Mouse (Mus musculus): ENCODE results near the gene Kng1.

DNA sequence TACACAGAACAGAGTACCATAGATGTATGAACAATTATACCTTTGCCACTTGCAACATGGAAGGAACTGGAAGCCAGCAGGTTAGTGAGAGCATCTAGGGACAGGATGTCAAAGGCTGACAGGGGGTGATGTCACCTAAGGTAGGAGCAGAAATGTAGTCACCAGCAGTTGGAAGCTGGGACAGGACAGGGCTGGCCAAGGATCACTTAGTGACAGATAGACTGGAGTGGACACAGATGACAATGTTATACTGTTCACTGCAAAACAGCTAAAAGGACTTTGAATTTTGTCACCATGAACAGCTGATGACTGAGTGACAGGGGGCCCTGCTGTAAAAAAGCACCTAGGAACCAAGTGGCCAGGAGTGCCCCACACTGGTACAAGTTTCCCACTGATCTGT is 31.1 kb upstream of the Kng1 start:
- TF ChIP-seq MAFK (IDR thresholded peaks at IDR 0.05; ENCODE audit: insufficient read depth, low read depth, low read length) = no peak
- no peak for TF ChIP-seq ZNF384 (IDR thresholded peaks at IDR 0.05; ENCODE audit: low read depth, low read length)
- no peak for TF ChIP-seq ZC3H11A (IDR thresholded peaks at IDR 0.05; ENCODE audit: borderline replicate concordance, low read depth, low read length)
- no peak for TF ChIP-seq HCFC1 (IDR thresholded peaks at IDR 0.05; ENCODE audit: borderline replicate concordance, insufficient read depth, low read length)
- TF ChIP-seq CHD2 (IDR thresholded peaks at IDR 0.05; ENCODE audit: low read depth, low read length) = no peak

Measured in ES-E14 (cell line).